Comparison of ENCODE assay signal across 9 mouse cellular contexts in genomic region chr4:148085131-148085906, GRCm38 (mm10). TPM values are rescaled to one million over a fixed set of nuclear protein-coding genes. Genes with fewer than 3 reads are reported as not detected.
A peak's percentile ranks its signal among the peaks of the same experiment; 100 is the strongest.
DNase-seq lines count a peak whose midpoint lies in the region; ATAC-seq lines count a peak whose summit lies in the region.
"Had no signal": no experiment of that assay in that cellular context is flagged by ENCODE, and none has a peak within 500 bp of the region (broad histone marks: within the 10 kb centered on the region; RNA-seq: fewer than 3 reads in every experiment).

No protein-coding gene starts in this region.

- H3K27ac ChIP-seq in forebrain, embryonic 13.5 days = no peak overlapping the region
- no peak overlapping the region for H3K27ac ChIP-seq in forebrain, embryonic 12.5 days
- 0 out of 2 replicates have a peak overlapping the region, but pooled peaks have one; percentile 6 for H3K27ac ChIP-seq in kidney, embryonic 16.5 days (ENCODE audit: low read length)
- H3K27ac ChIP-seq: neural tube, embryonic 12.5 days had no signal

- 0 out of 2 replicates have a peak overlapping the region, but pooled peaks have one; percentile 40 for H3K9ac ChIP-seq in forebrain, embryonic 13.5 days
- no peak overlapping the region for H3K9ac ChIP-seq in forebrain, embryonic 12.5 days
- H3K9ac ChIP-seq in kidney, embryonic 16.5 days (replicated peaks; ENCODE audit: low read length) = peak overlapping the region; percentile 15; the same call in 1 of the 2 replicates
- H3K9ac ChIP-seq: neural tube, embryonic 12.5 days had no signal

- DNase-seq in thymus, postnatal 10 days (ENCODE audit: low spot score in 2 of 2) = peak; percentile 57 to 62
- no peak for DNase-seq in neural tube, embryonic 10.5 days (ENCODE audit: extremely low spot score, low spot score)

- H3K9me3 ChIP-seq in forebrain, embryonic 13.5 days (replicated peaks) = no peaks in the 10 kb centered on the region
- no peaks in the 10 kb centered on the region for H3K9me3 ChIP-seq in forebrain, embryonic 12.5 days
- H3K9me3 ChIP-seq in megakaryocyte, embryonic 14.5 days = no peaks in the 10 kb centered on the region
- no peaks in the 10 kb centered on the region for H3K9me3 ChIP-seq in kidney, embryonic 16.5 days (ENCODE audit: low read length)
- H3K9me3 ChIP-seq: neural tube, embryonic 12.5 days had no signal

- H3K27me3 ChIP-seq in forebrain, embryonic 13.5 days = no peaks in the 10 kb centered on the region
- H3K27me3 ChIP-seq in forebrain, embryonic 12.5 days = no peaks in the 10 kb centered on the region
- no peaks in the 10 kb centered on the region for H3K27me3 ChIP-seq in megakaryocyte, embryonic 14.5 days (replicated peaks)
- H3K27me3 ChIP-seq in kidney, embryonic 16.5 days (ENCODE audit: insufficient read depth, low read length) = no peaks in the 10 kb centered on the region
- H3K27me3 ChIP-seq: neural tube, embryonic 12.5 days had no signal

- H3K4me2 ChIP-seq in forebrain, embryonic 13.5 days = no peak overlapping the region
- H3K4me2 ChIP-seq in forebrain, embryonic 12.5 days = no peak overlapping the region
- H3K4me2 ChIP-seq in kidney, embryonic 16.5 days (replicated peaks; ENCODE audit: low read depth, low read length) = no peak overlapping the region
- H3K4me2 ChIP-seq: neural tube, embryonic 12.5 days had no signal

- H3K4me1 ChIP-seq in forebrain, embryonic 13.5 days = peaks cover 23% of the 10 kb centered on the region
- H3K4me1 ChIP-seq in forebrain, embryonic 12.5 days = peaks cover 55% of the 10 kb centered on the region
- H3K4me1 ChIP-seq in megakaryocyte, embryonic 14.5 days = peaks cover 76% of the 10 kb centered on the region
- H3K4me1 ChIP-seq in kidney, embryonic 16.5 days (ENCODE audit: insufficient read depth, low read length) = peaks cover 38% of the 10 kb centered on the region

- H3K36me3 ChIP-seq in forebrain, embryonic 13.5 days (ENCODE audit: poor library complexity, severe bottlenecking) = peaks cover 5% of the 10 kb centered on the region; the same call in 1 of the 2 replicates
- 0 out of 2 replicates have a peak, but pooled peaks cover 12% of the 10 kb centered on the region for H3K36me3 ChIP-seq in forebrain, embryonic 12.5 days (replicated peaks)
- peaks cover 47% of the 10 kb centered on the region for H3K36me3 ChIP-seq in megakaryocyte, embryonic 14.5 days (replicated peaks; ENCODE audit: low read length)
- H3K36me3 ChIP-seq in kidney, embryonic 16.5 days (ENCODE audit: insufficient read depth, low read length) = peaks cover 11% of the 10 kb centered on the region

- ATAC-seq in forebrain, embryonic 13.5 days = no peak
- no peak for ATAC-seq in forebrain, embryonic 12.5 days (ENCODE audit: low FRiP score)
- ATAC-seq in megakaryocyte, adult 5-6 weeks (ENCODE audit: poor library complexity, severe bottlenecking) = no peak
- no peak for ATAC-seq in kidney, embryonic 16.5 days (ENCODE audit: low FRiP score, low TSS enrichment)
- ATAC-seq in frontal cortex, adult (ENCODE audit: low TSS enrichment) = no peak

- H3K4me3 ChIP-seq in forebrain, embryonic 13.5 days = no peak overlapping the region
- no peak overlapping the region for H3K4me3 ChIP-seq in forebrain, embryonic 12.5 days (replicated peaks)
- H3K4me3 ChIP-seq in megakaryocyte, embryonic 14.5 days (replicated peaks) = peak overlapping the region; percentile 96
- H3K4me3 ChIP-seq in kidney, embryonic 16.5 days (ENCODE audit: low read length) = no peak overlapping the region
- H3K4me3 ChIP-seq: neural tube, embryonic 12.5 days had no signal

- 50% methylated on average over 10 of the region's 10 CpGs for WGBS in forebrain, embryonic 13.5 days
- WGBS in forebrain, embryonic 12.5 days = 46% methylated on average over 10 of the region's 10 CpGs
- 51% methylated on average over 10 of the region's 10 CpGs for WGBS in kidney, embryonic 16.5 days

RNA-seq across cellular contexts. Expression of gene Agtrap, which starts 2.5 kb away (rescaled TPM):
- 6.9 and 8.3 TPM in 2 replicates for polyA plus RNA-seq in forebrain, embryonic 13.5 days (2015; fragmentation: Nextera tagmentation; extraction: Ambion mirVana)
- 8.4 and 9.2 TPM in 2 replicates for polyA plus RNA-seq in forebrain, embryonic 12.5 days (2016; fragmentation: Nextera tagmentation; extraction: Ambion mirVana)
- 16.5 and 50.7 TPM in 2 replicates for polyA plus RNA-seq in megakaryocyte, embryonic 14.5 days (2012; ENCODE audit: insufficient read depth, low replicate concordance)
- 13.8 and 19.0 TPM in 2 replicates for total RNA-seq in megakaryocyte, adult 5-6 weeks (2015)
- 31.9 and 36.0 TPM in 2 replicates for total RNA-seq in megakaryocyte, adult 5-6 weeks (2017)
- polyA plus RNA-seq in kidney, embryonic 16.5 days (2015; fragmentation: Nextera tagmentation; extraction: Ambion mirVana) = 28.1 and 31.5 TPM in 2 replicates

RNA-seq across cellular contexts. Expression of gene Mad2l2, which starts 44.9 kb away (rescaled TPM):
- polyA plus RNA-seq in forebrain, embryonic 13.5 days (2015; fragmentation: Nextera tagmentation; extraction: Ambion mirVana) = 96.6 and 107 TPM in 2 replicates
- polyA plus RNA-seq in forebrain, embryonic 12.5 days (2016; fragmentation: Nextera tagmentation; extraction: Ambion mirVana) = 76.1 and 81.6 TPM in 2 replicates
- polyA plus RNA-seq in megakaryocyte, embryonic 14.5 days (2012; ENCODE audit: insufficient read depth, low replicate concordance) = 26.0 and 35.6 TPM in 2 replicates
- total RNA-seq in megakaryocyte, adult 5-6 weeks (2015) = 21.9 and 25.3 TPM in 2 replicates
- 3.6 and 5.9 TPM in 2 replicates for total RNA-seq in megakaryocyte, adult 5-6 weeks (2017)
- 70.3 and 74.8 TPM in 2 replicates for polyA plus RNA-seq in kidney, embryonic 16.5 days (2015; fragmentation: Nextera tagmentation; extraction: Ambion mirVana)

RNA-seq across cellular contexts. Expression of gene Draxin, which starts 45.2 kb away (rescaled TPM):
- polyA plus RNA-seq in forebrain, embryonic 13.5 days (2015; fragmentation: Nextera tagmentation; extraction: Ambion mirVana) = 11.7 and 12.5 TPM in 2 replicates
- polyA plus RNA-seq in forebrain, embryonic 12.5 days (2016; fragmentation: Nextera tagmentation; extraction: Ambion mirVana) = 6.4 and 8.0 TPM in 2 replicates
- 4.1 and 4.9 TPM in 2 replicates for polyA plus RNA-seq in megakaryocyte, embryonic 14.5 days (2012; ENCODE audit: insufficient read depth, low replicate concordance)
- not detected in 2 replicates for total RNA-seq in megakaryocyte, adult 5-6 weeks (2015)
- 0.04 TPM in 1 of 2 replicates, not detected in the other for total RNA-seq in megakaryocyte, adult 5-6 weeks (2017)
- polyA plus RNA-seq in kidney, embryonic 16.5 days (2015; fragmentation: Nextera tagmentation; extraction: Ambion mirVana) = 0.28 and 0.29 TPM in 2 replicates

RNA-seq across cellular contexts. Expression of gene Mthfr, which starts 46.4 kb away (rescaled TPM):
- 15.9 and 18.2 TPM in 2 replicates for polyA plus RNA-seq in forebrain, embryonic 13.5 days (2015; fragmentation: Nextera tagmentation; extraction: Ambion mirVana)
- polyA plus RNA-seq in forebrain, embryonic 12.5 days (2016; fragmentation: Nextera tagmentation; extraction: Ambion mirVana) = 28.7 and 32.2 TPM in 2 replicates
- 3.5 and 7.0 TPM in 2 replicates for polyA plus RNA-seq in megakaryocyte, embryonic 14.5 days (2012; ENCODE audit: insufficient read depth, low replicate concordance)
- 14.0 and 14.3 TPM in 2 replicates for total RNA-seq in megakaryocyte, adult 5-6 weeks (2015)
- total RNA-seq in megakaryocyte, adult 5-6 weeks (2017) = 10.1 and 15.8 TPM in 2 replicates
- 26.5 and 28.1 TPM in 2 replicates for polyA plus RNA-seq in kidney, embryonic 16.5 days (2015; fragmentation: Nextera tagmentation; extraction: Ambion mirVana)

RNA-seq across cellular contexts. Expression of gene Clcn6, which starts 46.7 kb away (rescaled TPM):
- polyA plus RNA-seq in forebrain, embryonic 13.5 days (2015; fragmentation: Nextera tagmentation; extraction: Ambion mirVana) = 21.6 and 24.8 TPM in 2 replicates
- polyA plus RNA-seq in forebrain, embryonic 12.5 days (2016; fragmentation: Nextera tagmentation; extraction: Ambion mirVana) = 22.4 and 27.7 TPM in 2 replicates
- 2.4 and 3.5 TPM in 2 replicates for polyA plus RNA-seq in megakaryocyte, embryonic 14.5 days (2012; ENCODE audit: insufficient read depth, low replicate concordance)
- total RNA-seq in megakaryocyte, adult 5-6 weeks (2015) = 5.5 and 7.0 TPM in 2 replicates
- 2.7 and 10.1 TPM in 2 replicates for total RNA-seq in megakaryocyte, adult 5-6 weeks (2017)
- polyA plus RNA-seq in kidney, embryonic 16.5 days (2015; fragmentation: Nextera tagmentation; extraction: Ambion mirVana) = 6.4 and 6.8 TPM in 2 replicates
